Mouse (Mus musculus) lung, postnatal 0 days (tissue): ENCODE data around the gene Ctdnep1. TPM values are rescaled to one million over a fixed set of nuclear protein-coding genes. Genes with fewer than 3 reads are reported as not detected.

Source experiments
- ATAC-seq: fragments of 200-750 bp; cut with Nextera tagmentation; 2 replicates; pipeline ENCODE4 v1.8.0; 2017; ENCODE audit warnings: moderate library complexity
- DNase-seq: peaks from one replicate; pipeline ENCODE4 v3.0.0-alpha.2; 2016; ENCODE audit warnings: low spot score
- H3K27ac ChIP-seq: fragments of 300-500 bp; sonication (generic); 2 replicates; pipeline ENCODE4 v1.5.1; 2014; ENCODE audit warnings: antibody characterized with exemption, mild to moderate bottlenecking, low read length, mixed read lengths
- H3K27me3 ChIP-seq: fragments of 300-500 bp; sonication (generic); replicated peaks from 2 replicates; pipeline ENCODE4 v1.6.1; 2014; ENCODE audit warnings: low read length, mixed read lengths; ENCODE audit not compliant: insufficient read depth
- H3K36me3 ChIP-seq: fragments of 300-500 bp; sonication (generic); 2 replicates; pipeline ENCODE4 v1.6.1; 2014; ENCODE audit warnings: low read length, mixed read lengths; ENCODE audit not compliant: insufficient read depth
- H3K4me1 ChIP-seq: fragments of 300-500 bp; sonication (generic); 2 replicates; pipeline ENCODE4 v1.6.1; 2014; ENCODE audit warnings: antibody characterized with exemption, low read depth, low read length, mixed read lengths; ENCODE audit not compliant: insufficient read depth
- H3K4me2 ChIP-seq: fragments of 300-500 bp; sonication (generic); replicated peaks from 2 replicates; pipeline ENCODE4 v1.6.1; 2014; ENCODE audit warnings: low read depth, mild to moderate bottlenecking, low read length, moderate library complexity, mixed read lengths
- H3K4me3 ChIP-seq: fragments of 300-500 bp; sonication (generic); 2 replicates; pipeline ENCODE4 v1.5.1; 2014; ENCODE audit warnings: low read depth, low read length
- H3K9ac ChIP-seq: fragments of 300-500 bp; sonication (generic); replicated peaks from 2 replicates; pipeline ENCODE4 v1.6.1; 2014; ENCODE audit warnings: low read depth, mild to moderate bottlenecking
- H3K9me3 ChIP-seq: fragments of 300-500 bp; sonication (generic); 2 replicates; pipeline ENCODE4 v1.6.1; 2016; ENCODE audit warnings: low read length, mixed read lengths
- CTCF ChIP-seq: IDR thresholded peaks from 2 replicates; pipeline ENCODE4 v1.5.1; 2016; ENCODE audit warnings: antibody characterized with exemption, mild to moderate bottlenecking
- EP300 ChIP-seq: IDR thresholded peaks from 2 replicates; pipeline ENCODE4 v1.6.1; 2016; ENCODE audit warnings: antibody characterized with exemption, mild to moderate bottlenecking, control low read depth
- WGBS: fragments of 180-500 bp; shearing (Covaris S2); extraction: QIAGEN DNeasy Blood & Tissue Kit; methylation state at CpG from one replicate; pipeline ENCODE4 v1.1.7; 2014; 5-methylcytosine and 5-hydroxymethylcytosine counted together
- polyA plus RNA-seq: library from polyadenylated mRNA; unstranded; fragments of >200 nt; fragmentation: Nextera tagmentation; extraction: Ambion mirVana; gene quantifications from 2 replicates; pipeline ENCODE4 v1.2.1, GENCODE M21; 2015

Ctdnep1 gene
- polyA plus RNA-seq, 1 experiment from 2014 or later, result 24.7 TPM

GRCm38 (mm10) chr11:69999666-70000065, 18.7 kb downstream of the Ctdnep1 start:
- DNase-seq (no peak), ATAC-seq (no peak)
- Histone ChIP-seq H3K4me2 (no peak overlapping the region), H3K4me1 (peaks cover 16% of the 10 kb centered on the region), H3K27me3 (no peaks in the 10 kb centered on the region), H3K4me3 (no peak overlapping the region), H3K27ac (peak overlapping the region; percentile 6; the same call in 1 of the 2 replicates), H3K9ac (no peak overlapping the region), H3K9me3 (no peaks in the 10 kb centered on the region), H3K36me3 (peaks cover 15% of the 10 kb centered on the region; the same call in 1 of the 2 replicates)
- 71% methylated on average over 8 of the region's 8 CpGs for WGBS
- TF ChIP-seq CTCF, result no peak
- no peak for TF ChIP-seq EP300

DNA sequence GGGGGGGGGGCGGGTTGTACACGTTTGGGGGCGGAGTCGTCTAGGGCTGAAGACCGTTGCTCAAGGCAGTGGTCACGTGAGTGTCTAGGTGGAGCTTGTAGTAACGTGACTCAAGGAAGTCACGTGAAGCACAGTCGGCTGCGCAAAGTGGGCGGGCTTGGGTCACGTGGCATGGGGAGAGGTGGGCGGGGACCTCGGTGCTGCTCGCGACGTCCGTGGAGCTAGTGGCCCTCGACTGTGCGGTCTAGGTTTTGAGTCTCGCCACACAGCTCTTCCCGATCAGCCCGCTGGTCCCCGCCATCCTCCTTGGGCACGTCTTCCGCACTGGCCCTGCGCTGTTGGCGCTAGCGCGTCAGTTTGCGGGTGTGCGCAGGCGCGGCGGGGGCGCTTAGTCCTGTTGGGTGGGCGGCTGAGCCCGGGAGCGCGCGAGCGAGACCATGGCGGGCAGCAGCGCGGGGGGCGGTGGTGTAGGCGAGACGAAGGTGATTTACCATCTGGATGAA, 19.5 kb downstream of the Ctdnep1 start, which contains the start of gene Dvl2:
Gene Dvl2, plus strand, starts transcription at position 200 of the 503 bp plus-strand sequence.
- 0 out of 2 replicates have a peak, but pooled peaks cover 13% of the 10 kb centered on the region for H3K36me3 ChIP-seq
- peak within 1 kb of the TSS; percentile 94 for H3K4me2 ChIP-seq
- H3K4me3 ChIP-seq, result peak within 1 kb of the TSS; percentile 79
- under 1% methylated on average over 41 of the region's 48 CpGs for WGBS
- H3K27ac ChIP-seq, result peak within 1 kb of the TSS; percentile 91
- ATAC-seq (peak; percentile 61), DNase-seq (peak; percentile 99)
- no peaks in the 10 kb centered on the region for H3K9me3 ChIP-seq
- no peaks in the 10 kb centered on the region for H3K27me3 ChIP-seq
- peak within 1 kb of the TSS; percentile 59 for H3K9ac ChIP-seq
- TF ChIP-seq CTCF (no peak), EP300 (peak; percentile 21; the same call in 1 of the 2 replicates)
- H3K4me1 ChIP-seq, result peaks cover 16% of the 10 kb centered on the region

DNA sequence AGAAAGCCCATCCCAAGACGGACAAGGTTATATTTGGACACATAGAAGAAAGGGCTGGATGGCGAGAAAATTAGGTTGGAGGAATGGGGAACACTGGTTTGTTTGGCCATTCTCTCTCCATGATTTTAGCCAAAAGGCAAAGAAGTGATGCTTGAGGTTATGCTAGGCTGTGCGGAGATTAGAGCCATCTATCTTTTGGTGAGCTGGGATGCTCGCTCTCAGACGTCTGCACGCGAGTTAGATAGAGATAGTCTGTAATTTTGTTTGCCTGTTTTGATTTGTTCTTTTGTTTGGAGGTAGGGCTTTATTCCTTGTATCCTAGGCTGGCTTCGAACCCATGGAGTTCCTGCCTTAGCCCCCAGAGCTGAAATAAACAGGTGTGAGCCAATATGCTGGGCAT, 20.2 kb downstream of the Ctdnep1 start:
- H3K27ac ChIP-seq, result peak overlapping the region; percentile 91
- ATAC-seq (no peak), DNase-seq (no peak)
- peak overlapping the region; percentile 59 for H3K9ac ChIP-seq
- H3K36me3 ChIP-seq, result peaks cover 14% of the 10 kb centered on the region; the same call in 1 of the 2 replicates
- 11% methylated on average over 8 of the region's 8 CpGs for WGBS
- no peaks in the 10 kb centered on the region for H3K27me3 ChIP-seq
- peak overlapping the region; percentile 94 for H3K4me2 ChIP-seq
- peaks cover 16% of the 10 kb centered on the region for H3K4me1 ChIP-seq
- no peak for TF ChIP-seq CTCF
- no peak for TF ChIP-seq EP300
- H3K4me3 ChIP-seq, result peak overlapping the region; percentile 79
- no peaks in the 10 kb centered on the region for H3K9me3 ChIP-seq

GRCm38 (mm10) chr11:70001865-70002264, 20.9 kb downstream of the Ctdnep1 start:
- Histone ChIP-seq H3K4me2 (no peak overlapping the region; the same call in 1 of the 2 replicates), H3K9me3 (no peaks in the 10 kb centered on the region), H3K36me3 (peaks cover 21% of the 10 kb centered on the region; the same call in 1 of the 2 replicates), H3K27ac (no peak overlapping the region), H3K9ac (no peak overlapping the region), H3K27me3 (no peaks in the 10 kb centered on the region), H3K4me1 (peaks cover 16% of the 10 kb centered on the region), H3K4me3 (no peak overlapping the region; the same call in 1 of the 2 replicates)
- ATAC-seq, result no peak
- DNase-seq, result peak; percentile 72
- TF ChIP-seq CTCF (peak; percentile 78), EP300 (no peak)

- peaks cover 27% of the 10 kb centered on the region; the same call in 1 of the 2 replicates for H3K36me3 ChIP-seq
- no peak overlapping the region for H3K27ac ChIP-seq
- H3K9ac ChIP-seq, result 0 out of 2 replicates have a peak overlapping the region, but pooled peaks have one; percentile 12
- H3K9me3 ChIP-seq, result no peaks in the 10 kb centered on the region
- 85% methylated on average over 2 of the region's 2 CpGs for WGBS
- ATAC-seq, result no peak
- H3K4me3 ChIP-seq, result no peak overlapping the region
- no peak overlapping the region for H3K4me2 ChIP-seq
- peaks cover 16% of the 10 kb centered on the region for H3K4me1 ChIP-seq
- H3K27me3 ChIP-seq, result no peaks in the 10 kb centered on the region
- DNase-seq, result no peak
- TF ChIP-seq EP300, result no peak
These were observed 21.5 kb downstream of the Ctdnep1 start for GRCm38 (mm10) chr11:70002471-70002870.

- Histone ChIP-seq H3K27ac (no peak overlapping the region), H3K4me3 (no peak overlapping the region), H3K9me3 (no peaks in the 10 kb centered on the region), H3K4me2 (no peak overlapping the region), H3K36me3 (peaks cover 43% of the 10 kb centered on the region), H3K9ac (no peak overlapping the region), H3K27me3 (no peaks in the 10 kb centered on the region), H3K4me1 (peaks cover 12% of the 10 kb centered on the region)
- ATAC-seq (peak; percentile 23; the same call in 1 of the 2 replicates), DNase-seq (peak; percentile 42)
- WGBS, result 59% methylated on average over 5 of the region's 5 CpGs
- TF ChIP-seq EP300 (no peak), CTCF (peak; percentile 62)
These were observed 24.6 kb downstream of the Ctdnep1 start for GRCm38 (mm10) chr11:70005521-70005920.
